Mouse (Mus musculus) liver, adult 2 months (tissue): ENCODE measurements around the gene Ppp1r36.

ENCODE experiments used
- CTCF ChIP-seq: fragments of 200-500 bp; IDR thresholded peaks from 2 replicates; pipeline ENCODE4 v1.5.1; 2011; ENCODE audit warnings: low read depth, low read length, control low read depth
- POLR2A ChIP-seq: fragments of 200-500 bp; IDR thresholded peaks from 2 replicates; pipeline ENCODE4 v1.6.1; 2011; ENCODE audit warnings: low read length, control low read depth; ENCODE audit not compliant: insufficient read depth; ENCODE audit errors: extremely low read depth

- TF ChIP-seq POLR2A (no peak), CTCF (no peak)
These were observed 1.8 kb upstream of the Ppp1r36 start for GRCm38 (mm10) chr12:76415383-76416010.
